Mouse (Mus musculus) spleen, adult 2 months (tissue): ENCODE data around the gene Kif3c.

Source experiments
- CTCF ChIP-seq: fragments of 200-500 bp; IDR thresholded peaks from 2 replicates; pipeline ENCODE4 v1.5.1; 2011; ENCODE audit warnings: mild to moderate bottlenecking, inconsistent platforms; ENCODE audit not compliant: insufficient read depth, insufficient read length, insufficient replicate concordance; ENCODE audit errors: extremely low read depth
- POLR2A ChIP-seq: fragments of 200-500 bp; IDR thresholded peaks from 2 replicates; pipeline ENCODE4 v1.6.1; 2011; ENCODE audit warnings: low read depth, low read length, inconsistent platforms

DNA sequence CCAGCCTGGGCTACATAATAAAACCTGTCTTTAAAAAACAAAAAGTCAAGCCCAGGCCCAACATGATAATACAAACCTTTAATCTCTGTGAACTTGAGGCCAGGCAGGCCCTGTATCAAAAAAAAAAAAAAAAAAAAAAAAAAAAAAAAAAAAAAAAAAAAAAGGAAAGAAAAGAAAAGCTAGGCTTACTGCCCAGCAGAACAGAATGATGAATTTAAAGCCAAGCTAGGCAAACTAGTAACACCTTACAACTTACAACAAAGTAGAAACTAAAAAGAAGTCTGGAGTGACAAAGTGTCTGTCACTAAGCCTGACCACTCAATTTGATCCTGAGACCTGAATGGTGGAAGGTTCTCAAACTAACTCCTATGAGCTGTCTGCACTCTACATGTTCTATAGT, 17.2 kb upstream of the Kif3c start:
- TF ChIP-seq CTCF = no peak
- no peak for TF ChIP-seq POLR2A
